Mouse (Mus musculus): ENCODE results near the gene Cdkn1b.

The Cdkn1b gene

DNA sequence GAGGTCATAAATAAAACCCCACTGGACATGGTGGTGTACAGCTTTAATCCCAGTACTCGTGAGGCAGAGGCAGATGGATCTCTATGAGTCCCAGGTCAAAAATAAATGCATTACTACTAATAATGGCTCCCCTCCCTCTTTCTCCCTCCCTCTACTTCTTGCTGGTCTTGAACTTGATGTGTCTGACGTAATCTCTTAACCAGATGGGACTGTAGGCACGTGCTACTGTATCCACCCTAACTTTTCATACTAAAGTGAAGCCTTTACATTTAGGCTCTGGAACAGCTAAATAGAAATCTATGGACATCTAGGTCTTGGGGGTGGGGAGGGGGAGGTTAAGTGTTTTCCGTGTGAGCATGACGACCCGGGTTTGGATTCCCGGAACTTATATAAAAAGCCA is 10.2 kb downstream of the Cdkn1b start:
- no peak for DNase-seq (ENCODE audit: low spot score)

GRCm38 (mm10) chr6:134931146-134931545 is 10.9 kb downstream of the Cdkn1b start:
- no peak for DNase-seq (ENCODE audit: low spot score)

GRCm38 (mm10) chr6:134932486-134933206 is 12.4 kb downstream of the Cdkn1b start:
- no peak for DNase-seq (ENCODE audit: low spot score)

DNA sequence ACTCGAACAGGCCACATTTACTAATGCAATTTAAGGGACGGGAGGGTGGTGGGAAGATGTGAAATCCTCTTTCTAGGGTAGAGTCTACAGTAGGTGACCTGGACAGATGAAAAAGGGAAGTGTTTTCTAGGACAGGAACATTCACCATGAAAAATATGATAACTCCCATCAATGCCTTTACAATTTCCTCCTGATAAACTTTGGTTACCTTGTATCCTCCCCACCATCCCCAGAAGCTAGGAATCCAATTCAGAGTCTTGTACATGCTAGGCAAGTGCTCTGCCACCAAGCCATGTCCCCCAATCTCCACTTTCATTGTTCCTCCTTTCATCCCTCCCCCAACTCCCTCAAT is 13.0 kb downstream of the Cdkn1b start:
- DNase-seq (ENCODE audit: low spot score): no peak

DNA sequence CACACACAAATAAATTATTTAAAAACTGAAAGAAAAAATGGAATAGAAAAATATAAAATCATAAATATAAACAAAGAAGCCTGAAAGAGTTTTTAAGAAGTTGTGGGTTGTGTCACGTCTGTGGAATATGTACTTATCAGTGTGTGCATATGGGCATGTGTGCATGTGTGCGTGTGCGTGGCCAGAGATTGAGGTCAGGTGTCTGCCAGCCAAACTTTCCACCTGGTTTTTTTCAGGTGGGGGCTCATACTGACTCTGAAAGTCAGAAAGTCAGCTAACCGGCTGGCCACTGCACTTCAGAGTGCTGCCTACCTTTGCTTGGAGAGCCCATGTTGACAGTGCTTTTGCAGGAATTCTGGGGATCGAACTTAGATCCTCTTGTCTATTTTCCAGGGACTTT is 14.1 kb downstream of the Cdkn1b start:
- DNase-seq (ENCODE audit: low spot score): no peak

DNA sequence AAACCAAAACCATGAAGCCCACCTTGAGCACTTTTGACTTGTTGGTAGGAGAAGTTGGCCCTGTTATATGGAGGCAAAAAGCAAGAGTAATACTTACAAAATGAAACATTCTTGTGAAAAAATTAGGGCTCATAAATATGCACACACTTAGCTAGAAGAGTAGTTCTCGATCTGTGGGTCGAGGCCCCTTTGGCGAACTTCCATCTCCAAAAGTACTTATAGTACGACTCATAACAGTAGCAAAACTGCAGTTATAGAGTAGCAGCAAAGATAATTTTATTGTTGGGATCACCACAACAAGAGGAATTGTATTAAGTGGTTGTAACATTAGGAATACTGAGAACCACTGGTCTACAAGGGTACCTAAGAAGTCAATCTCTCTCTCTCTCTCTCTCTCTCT is 19.6 kb downstream of the Cdkn1b start:
- DNase-seq (ENCODE audit: low spot score): no peak

- no peak for DNase-seq (ENCODE audit: low spot score)
Measured at GRCm38 (mm10) chr6:134943759-134944407, 23.7 kb downstream of the Cdkn1b start.

- no peak for DNase-seq (ENCODE audit: low spot score)
Measured at GRCm38 (mm10) chr6:134946054-134946453, 25.9 kb downstream of the Cdkn1b start.

DNA sequence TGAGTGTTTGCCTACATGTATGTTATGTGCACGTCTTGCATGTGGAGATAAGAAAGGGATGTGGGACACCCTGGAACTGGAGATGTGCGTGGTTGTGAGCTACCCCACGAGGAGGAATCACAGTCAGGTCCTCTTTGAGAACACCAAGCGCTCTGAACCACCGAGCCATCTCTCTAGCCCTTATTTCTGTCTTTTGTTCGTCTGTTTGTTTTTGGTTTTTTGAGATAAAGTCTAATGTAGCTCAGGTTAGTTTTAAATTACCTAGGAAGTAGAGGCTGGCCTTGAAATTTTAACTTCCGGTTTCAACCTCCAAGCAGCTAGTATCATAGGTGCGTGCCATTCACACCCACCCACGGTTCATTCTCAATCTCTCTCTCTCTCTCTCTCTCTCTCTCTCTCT is 26.7 kb downstream of the Cdkn1b start:
- no peak for DNase-seq (ENCODE audit: low spot score)

DNA sequence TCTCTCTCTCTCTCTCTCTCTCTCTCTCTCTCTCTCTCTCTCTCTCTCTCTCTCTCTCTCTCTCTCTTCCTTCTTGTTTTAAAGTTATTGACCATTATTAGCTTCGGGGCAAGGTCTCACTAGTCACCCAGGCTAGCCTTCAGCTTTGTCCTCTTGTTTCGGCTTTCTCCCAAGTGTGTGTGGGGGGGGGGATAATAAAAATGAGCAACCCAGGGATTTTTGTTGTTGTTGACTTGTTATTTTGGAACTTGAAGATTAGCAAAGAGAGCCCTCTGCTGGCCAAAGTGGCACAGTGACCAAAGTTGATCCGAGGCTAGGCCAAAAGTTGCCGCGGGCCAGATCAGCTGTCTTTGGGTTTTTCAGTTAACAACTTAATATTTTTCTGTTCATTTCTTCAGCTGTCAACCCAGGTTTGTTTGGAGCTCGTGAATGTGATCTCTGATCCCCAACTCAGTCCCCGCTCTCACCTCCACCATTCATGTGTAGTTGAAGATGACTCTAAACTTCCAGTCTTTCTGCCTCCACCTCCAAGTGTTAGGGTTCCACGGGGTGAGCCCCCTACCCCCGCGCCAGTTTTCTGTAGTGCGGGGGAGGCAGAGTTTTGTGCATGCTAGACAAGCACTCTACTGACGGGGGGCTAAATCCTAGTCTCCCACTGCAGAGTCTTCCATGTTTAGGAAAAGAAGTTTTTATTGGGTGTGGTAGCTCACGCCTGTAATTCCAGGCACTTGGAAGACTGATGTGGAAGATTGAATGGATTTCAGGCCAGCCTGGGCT is 27.3 kb downstream of the Cdkn1b start:
- peak; percentile 74 for DNase-seq (ENCODE audit: low spot score)

DNA sequence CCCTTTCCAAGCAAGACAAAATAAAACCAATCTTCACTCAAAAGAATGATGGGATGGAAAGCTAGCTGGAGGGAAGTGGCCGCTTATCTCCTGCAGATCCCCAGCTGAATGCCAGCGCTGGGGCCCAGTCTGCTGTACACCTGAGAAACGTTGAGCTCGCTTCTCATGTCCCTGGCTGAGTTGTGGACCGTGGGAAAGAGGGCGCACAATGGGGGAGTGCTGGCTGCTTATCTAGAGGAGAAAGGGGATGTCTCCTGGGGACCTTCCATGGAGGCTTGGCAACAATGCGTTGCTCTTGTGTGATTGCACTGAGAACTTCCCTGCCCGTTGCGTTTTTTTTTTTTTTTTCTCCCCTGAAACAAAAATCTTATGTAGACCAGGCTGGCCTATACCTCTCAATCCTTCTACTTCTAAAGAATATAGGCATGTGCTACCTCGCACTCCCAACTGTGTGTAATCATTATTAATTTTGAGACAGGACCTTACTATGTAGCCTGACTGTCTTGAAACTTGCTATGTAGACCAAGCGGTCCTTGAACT is 28.4 kb downstream of the Cdkn1b start:
- DNase-seq (ENCODE audit: low spot score): no peak

GRCm38 (mm10) chr6:134949241-134949640 is 29.0 kb downstream of the Cdkn1b start:
- DNase-seq (ENCODE audit: low spot score): no peak

GRCm38 (mm10) chr6:134951364-134951763 is 31.2 kb downstream of the Cdkn1b start:
- DNase-seq (ENCODE audit: low spot score): no peak

DNA sequence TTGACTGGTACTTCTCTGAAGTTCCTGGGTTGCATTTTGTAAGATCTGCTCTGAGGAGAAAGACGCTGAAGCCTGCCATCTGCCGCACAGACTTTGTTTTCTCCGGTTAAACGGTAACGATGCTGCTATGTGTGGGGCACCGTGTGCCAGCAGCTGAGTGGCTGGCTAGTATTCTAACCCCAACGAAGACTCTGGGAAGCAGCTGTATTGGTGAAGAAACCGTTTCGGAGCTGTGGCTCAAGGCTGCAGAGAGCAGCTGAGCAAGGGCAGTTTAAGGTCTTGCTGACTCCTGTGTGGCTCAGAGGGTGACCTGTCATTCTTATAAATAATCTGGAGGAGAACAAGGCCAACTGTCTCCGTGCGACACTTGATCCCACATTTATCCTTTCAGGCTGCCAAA is 33.8 kb downstream of the Cdkn1b start:
- no peak for DNase-seq (ENCODE audit: low spot score)

GRCm38 (mm10) chr6:134956388-134956787 is 36.2 kb downstream of the Cdkn1b start:
- DNase-seq (ENCODE audit: low spot score): no peak

- DNase-seq (ENCODE audit: low spot score): no peak
Measured at GRCm38 (mm10) chr6:134961286-134961685, 41.1 kb downstream of the Cdkn1b start.

DNA sequence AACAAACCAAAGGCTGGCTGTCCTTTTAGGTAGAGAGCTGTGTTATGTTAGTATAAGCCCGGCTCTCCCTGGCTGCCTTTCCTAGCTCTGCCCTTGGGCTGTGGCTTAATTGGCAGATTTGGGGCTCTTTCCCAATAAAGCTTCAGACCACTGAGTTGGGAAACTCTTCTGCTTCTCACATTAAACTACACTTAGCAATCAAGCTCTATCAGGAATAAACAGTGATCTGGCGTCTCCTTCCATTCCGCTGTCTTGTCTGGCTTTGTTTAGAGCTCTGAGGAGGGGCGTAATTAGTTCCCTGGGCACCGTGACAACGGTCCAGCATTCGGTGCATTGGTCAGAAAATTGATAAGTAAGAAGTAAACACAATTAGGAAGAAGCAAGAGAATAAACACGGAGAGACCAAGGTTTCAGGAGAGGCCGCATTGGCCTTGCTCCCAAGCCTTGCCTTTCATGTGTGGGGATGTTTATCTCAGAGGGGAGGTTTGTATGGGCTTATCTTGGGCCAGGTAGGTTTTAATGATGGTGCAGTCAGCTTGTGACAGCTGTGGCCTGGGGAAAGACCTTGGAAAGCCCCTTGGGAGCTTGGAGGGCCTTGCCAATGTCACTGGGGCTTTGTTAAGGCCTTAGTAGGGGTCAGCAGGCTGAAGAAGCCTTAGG is 41.8 kb downstream of the Cdkn1b start:
- no peak for DNase-seq (ENCODE audit: low spot score)

DNA sequence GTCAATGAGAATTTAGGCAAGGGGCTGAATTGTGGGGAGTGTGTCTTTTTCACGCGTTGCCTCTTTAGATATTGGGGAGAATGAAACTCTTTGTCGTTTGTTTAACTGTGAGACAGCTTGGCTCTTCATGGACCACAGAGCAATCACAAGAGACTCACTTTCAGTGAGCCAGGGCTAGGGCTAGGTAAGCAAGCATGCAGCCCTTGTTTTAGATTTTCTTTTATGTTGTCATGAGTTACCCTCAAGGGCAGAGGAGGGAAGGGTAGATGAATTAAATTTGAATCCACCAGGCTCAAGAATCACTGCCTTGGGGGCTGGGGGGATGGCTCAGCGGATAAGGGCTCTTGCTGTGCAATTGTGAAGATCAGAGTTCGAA is 42.3 kb downstream of the Cdkn1b start:
- no peak for DNase-seq (ENCODE audit: low spot score)

- DNase-seq (ENCODE audit: low spot score): no peak
Measured at GRCm38 (mm10) chr6:134963910-134964309, 43.7 kb downstream of the Cdkn1b start.

- no peak for DNase-seq (ENCODE audit: low spot score)
Measured at GRCm38 (mm10) chr6:134966681-134967080, 46.5 kb downstream of the Cdkn1b start.

GRCm38 (mm10) chr6:134968326-134968725 is 48.1 kb downstream of the Cdkn1b start:
- no peak for DNase-seq (ENCODE audit: low spot score)

GRCm38 (mm10) chr6:134969498-134969897 is 49.3 kb downstream of the Cdkn1b start:
- DNase-seq (ENCODE audit: low spot score): no peak

All from c-Kit-positive CD71-positive TER-119-positive erythroid progenitor cells, embryonic 14.5 days (primary cell).